Mouse (Mus musculus) adipocyte (in vitro differentiated cells): ENCODE measurements around the gene Krt86.
A peak's percentile ranks its signal among the peaks of the same experiment; 100 is the strongest.
"Not testable (repeated sequence)": the region's sequence is repeated elsewhere in the genome, so short reads cannot be mapped to it uniquely, and the experiment has no call there.

Source experiments
- DNase-seq: peaks from one replicate; pipeline ENCODE4 v3.0.0-alpha.2; 2016; ENCODE audit warnings: low spot score

The Krt86 gene

GRCm38 (mm10) chr15:101492718-101493117, 19.4 kb downstream of the Krt86 start:
- no peak for DNase-seq

DNA sequence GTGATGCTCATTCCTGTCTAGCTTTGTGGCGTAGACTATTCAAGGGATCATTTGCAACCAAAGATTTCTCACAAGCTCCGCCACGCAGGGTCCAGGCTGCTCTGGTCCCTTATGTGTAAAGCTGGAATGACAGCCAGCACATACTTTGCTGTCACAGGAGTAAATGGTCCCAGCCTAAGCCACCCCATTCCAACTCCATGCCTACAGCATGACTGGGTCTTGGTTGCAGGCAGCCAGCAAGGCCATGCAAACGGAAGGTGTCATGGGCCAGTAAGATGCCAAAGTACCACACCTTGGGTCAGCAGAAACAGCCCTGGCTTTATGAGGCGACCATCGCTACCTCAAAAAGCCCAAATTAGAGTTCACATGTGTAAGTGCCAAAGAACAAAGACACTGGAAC, 20.4 kb downstream of the Krt86 start:
- DNase-seq = no peak

DNA sequence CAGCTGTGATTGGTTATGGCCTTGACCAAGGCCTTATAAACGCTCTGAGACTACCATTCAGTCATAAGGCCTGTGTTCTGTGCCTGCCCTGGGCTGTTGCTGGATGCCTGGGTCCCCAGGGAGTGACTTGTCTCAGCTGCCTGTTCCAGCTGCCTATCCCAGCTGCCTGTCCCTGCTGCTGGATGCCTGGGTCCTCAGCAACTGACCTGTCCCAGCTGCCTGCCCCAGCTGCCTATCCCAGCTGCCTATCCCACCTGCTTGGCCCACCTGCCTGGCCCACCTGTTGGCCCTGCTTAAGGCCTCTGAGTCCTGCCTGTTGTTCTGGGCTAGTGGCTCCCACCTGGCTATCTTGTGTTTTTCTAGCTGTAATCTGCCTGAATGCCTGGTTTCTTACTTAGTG, 20.9 kb downstream of the Krt86 start:
- DNase-seq = no peak

DNA sequence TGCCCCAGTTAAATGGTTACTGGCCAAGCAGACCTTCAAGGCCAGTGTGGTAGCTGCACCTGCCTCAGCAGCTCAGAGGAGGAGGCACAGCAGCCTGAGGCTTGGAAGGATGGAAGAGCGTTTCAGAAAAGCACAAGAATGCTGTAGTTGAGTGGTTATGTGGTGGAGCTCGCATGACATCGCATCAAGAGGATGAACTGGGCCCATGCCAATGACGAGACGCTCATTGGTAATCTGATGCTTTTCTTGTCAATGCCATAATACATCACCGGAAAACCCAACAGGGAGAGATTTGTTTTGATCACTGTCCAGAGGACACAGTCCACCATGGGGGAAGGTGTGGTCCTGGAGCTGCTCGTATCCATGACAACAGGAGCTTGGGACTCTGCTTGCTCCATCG, 22.0 kb downstream of the Krt86 start:
- DNase-seq = no peak

GRCm38 (mm10) chr15:101497181-101497580, 23.9 kb downstream of the Krt86 start:
- peak; percentile 78 for DNase-seq

GRCm38 (mm10) chr15:101506896-101507758, 33.8 kb downstream of the Krt86 start:
- no peak for DNase-seq

DNA sequence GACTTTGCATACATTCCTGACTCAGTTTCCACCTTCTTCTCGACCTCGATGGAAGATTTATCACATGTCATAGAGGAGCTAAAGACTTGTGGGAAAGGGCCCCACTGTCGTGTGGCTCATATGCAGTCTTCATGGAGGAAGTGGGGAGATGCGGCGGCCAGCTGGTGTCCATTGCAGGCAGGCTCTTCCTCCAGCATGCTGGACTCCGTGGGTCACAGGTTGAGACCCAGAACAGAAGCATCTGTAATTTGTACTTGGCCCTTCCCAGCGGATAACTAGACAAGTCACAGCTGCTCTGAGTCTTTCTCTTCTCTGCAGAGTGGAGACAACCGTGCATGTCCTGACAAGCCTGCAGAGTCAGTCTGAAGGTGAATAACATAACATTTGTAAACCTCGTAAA, 35.0 kb downstream of the Krt86 start:
- no peak for DNase-seq

- DNase-seq = not testable (repeated sequence)
These were observed 43.9 kb downstream of the Krt86 start, which contains the start of gene Gm49425 for GRCm38 (mm10) chr15:101517161-101517560. Gene Gm49425 (minus strand): TSS chr15:101517261.

DNA sequence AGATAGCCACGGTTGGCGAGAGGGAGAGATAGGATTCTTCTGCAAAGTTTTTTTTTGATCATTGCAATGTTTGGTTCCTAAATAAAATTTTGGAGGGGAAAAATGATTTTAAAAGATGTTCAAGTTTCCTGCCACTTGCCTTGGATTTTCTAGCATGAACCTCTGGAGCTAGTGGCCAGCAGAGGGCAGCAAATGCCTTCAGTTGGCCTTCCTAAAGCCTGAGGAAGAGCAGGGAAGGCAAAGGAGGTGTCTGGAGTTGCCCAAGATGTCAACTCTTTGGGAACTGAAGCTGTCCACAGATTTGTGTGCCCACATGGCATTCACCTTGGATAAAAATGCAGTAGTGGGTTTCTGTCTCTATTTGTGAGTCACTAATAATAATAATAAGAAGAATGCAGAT, 46.5 kb downstream of the Krt86 start:
- peak; percentile 88 for DNase-seq

GRCm38 (mm10) chr15:101522556-101523232, 49.4 kb downstream of the Krt86 start:
- DNase-seq = no peak
